Mouse (Mus musculus) ES-E14 (cell line): ENCODE measurements around the gene Clasp1. TPM values are rescaled to one million over a fixed set of nuclear protein-coding genes. Genes with fewer than 3 reads are reported as not detected.

Experiments used
- DNase-seq: peaks from one replicate; pipeline ENCODE4 v3.0.0-alpha.2; 2013; ENCODE audit warnings: low read depth, low spot score
- H3K27ac ChIP-seq: 2 replicates; pipeline ENCODE4 v1.5.1; 2012; ENCODE audit warnings: low read depth, mild to moderate bottlenecking, low read length, moderate library complexity, mixed read lengths; ENCODE audit not compliant: poor library complexity, insufficient read depth, severe bottlenecking
- H3K36me3 ChIP-seq: 2 replicates; pipeline ENCODE4 v1.6.1; 2012; ENCODE audit warnings: mild to moderate bottlenecking, low read length, moderate library complexity, mixed read lengths; ENCODE audit not compliant: control insufficient read depth, poor library complexity, insufficient read depth, severe bottlenecking
- H3K4me1 ChIP-seq, 2 experiments: fragments of 150-350 bp in 1 of 2; sonication (generic) in 1 of 2; 2 replicates each; pipeline ENCODE4 v1.6.1; 2012; ENCODE audit warnings: low read length in 2 of 2, mild to moderate bottlenecking in 1 of 2, mixed read lengths in 1 of 2; ENCODE audit not compliant: control insufficient read depth in 2 of 2, insufficient read depth in 2 of 2, poor library complexity in 1 of 2
- H3K4me3 ChIP-seq, 2 experiments: fragments of 150-350 bp in 1 of 2; sonication (generic) in 1 of 2; 2 replicates each; pipeline ENCODE4 v1.5.1; 2012; ENCODE audit warnings: low read length in 2 of 2, low read depth in 1 of 2, mild to moderate bottlenecking in 1 of 2, mixed read lengths in 1 of 2; ENCODE audit not compliant: insufficient read depth in 1 of 2, poor library complexity in 1 of 2, severe bottlenecking in 1 of 2
- H3K9ac ChIP-seq: 2 replicates; pipeline ENCODE4 v1.6.1; 2012; ENCODE audit warnings: low read depth, mild to moderate bottlenecking, low read length, mixed read lengths; ENCODE audit not compliant: poor library complexity, insufficient read depth, severe bottlenecking
- H3K9me3 ChIP-seq: fragments of 150-350 bp; sonication (generic); 2 replicates; pipeline ENCODE4 v1.6.1; 2012; ENCODE audit warnings: low read depth, mild to moderate bottlenecking, low read length; ENCODE audit not compliant: control insufficient read depth, insufficient read depth
- CHD2 ChIP-seq: IDR thresholded peaks from 2 replicates; pipeline ENCODE4 v1.6.1; 2014; ENCODE audit warnings: mild to moderate bottlenecking, low read depth, low read length, inconsistent platforms
- HCFC1 ChIP-seq: IDR thresholded peaks from 2 replicates; pipeline ENCODE4 v1.6.1; 2012; ENCODE audit warnings: low read length, inconsistent platforms, borderline replicate concordance; ENCODE audit not compliant: insufficient read depth
- MAFK ChIP-seq: IDR thresholded peaks from 2 replicates; pipeline ENCODE4 v1.6.1; 2014; ENCODE audit warnings: mild to moderate bottlenecking, low read depth, low read length, inconsistent platforms; ENCODE audit not compliant: insufficient read depth
- ZC3H11A ChIP-seq: IDR thresholded peaks from 2 replicates; pipeline ENCODE4 v1.6.1; 2012; ENCODE audit warnings: low read depth, mild to moderate bottlenecking, inconsistent platforms, low read length, borderline replicate concordance
- ZNF384 ChIP-seq: IDR thresholded peaks from 2 replicates; pipeline ENCODE4 v1.6.1; 2012; ENCODE audit warnings: low read depth, low read length, inconsistent platforms
- in situ Hi-C, 2 experiments: fragments of 600-800 bp; cut with MboI; formaldehyde crosslinking; loops; one replicate each; pipeline ENCODE4 v1.15.1; 2025; ENCODE audit warnings: low sequenced_read_pairs in 2 of 2, inconsistent platforms in 1 of 2; ENCODE audit not compliant: unreplicated experiment in 2 of 2
- total RNA-seq: library from RNA; depleted of rRNA; stranded (reverse); fragments of 300-350 nt; gene quantifications from 2 replicates; pipeline ENCODE4 v1.2.3, GENCODE M21; 2012

Clasp1 gene
- total RNA-seq, 1 experiment, result 38.9 TPM

DNA sequence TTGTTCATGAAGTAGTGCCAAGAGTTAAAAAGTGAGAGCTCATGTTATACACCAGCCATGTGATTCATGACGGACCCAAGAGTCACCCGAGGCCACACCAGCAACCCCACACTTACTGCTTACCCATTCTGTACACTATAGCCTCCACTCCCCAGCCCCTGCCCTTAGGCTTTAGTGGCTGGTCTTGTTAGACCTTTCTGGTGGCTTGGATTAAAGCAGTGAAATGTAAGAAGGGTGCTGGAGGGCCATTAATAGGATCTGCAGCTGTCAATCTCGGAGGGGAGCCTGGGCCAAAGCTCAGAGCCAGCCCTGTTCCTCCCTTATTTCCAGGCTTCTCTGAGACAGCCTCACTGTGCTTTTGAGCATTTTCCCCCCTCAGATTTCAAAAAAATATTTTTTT lies 56.1 kb downstream of the Clasp1 start:
- no peaks in the 10 kb centered on the region for H3K9me3 ChIP-seq
- no peak for DNase-seq
- in situ Hi-C loops, result no loop called here
- H3K36me3 ChIP-seq, result no peaks in the 10 kb centered on the region; the same call in 1 of the 2 replicates
- H3K9ac ChIP-seq, result no peak overlapping the region
- peaks cover 0 to 4% of the 10 kb centered on the region in 2 experiments; a peak in 1 of 4 replicates for H3K4me1 ChIP-seq
- H3K4me3 ChIP-seq, result no peak overlapping the region
- TF ChIP-seq CHD2 (no peak), HCFC1 (no peak), MAFK (no peak), ZNF384 (no peak), ZC3H11A (no peak)
- H3K27ac ChIP-seq, result no peak overlapping the region

DNA sequence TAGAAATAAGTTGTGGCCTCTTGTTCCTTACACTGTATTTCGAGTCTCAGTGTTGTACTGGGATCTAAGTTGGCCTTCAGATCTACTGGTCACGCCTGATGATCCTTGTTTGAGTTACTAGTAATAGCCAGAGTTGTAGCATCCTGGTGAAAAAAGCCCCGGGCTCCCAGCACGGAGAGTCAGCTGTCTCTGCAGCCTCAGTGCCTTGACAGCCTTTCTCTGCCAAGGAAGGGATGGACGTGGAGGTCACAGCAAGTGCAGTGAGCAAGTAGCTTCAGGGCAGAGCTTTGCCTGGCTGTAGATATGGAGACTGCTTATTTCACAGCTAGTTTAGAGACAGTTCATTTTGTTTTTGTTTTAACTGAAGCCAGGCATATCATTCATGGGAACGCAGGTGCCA lies 56.6 kb downstream of the Clasp1 start:
- H3K27ac ChIP-seq, result no peak overlapping the region
- no peak overlapping the region for H3K4me3 ChIP-seq
- no peaks in the 10 kb centered on the region; the same call in 1 of the 2 replicates for H3K36me3 ChIP-seq
- TF ChIP-seq CHD2, result no peak
- TF ChIP-seq ZC3H11A, result no peak
- TF ChIP-seq HCFC1, result no peak
- no peak for TF ChIP-seq ZNF384
- TF ChIP-seq MAFK, result no peak
- H3K9ac ChIP-seq, result no peak overlapping the region
- peaks cover 0 to 4% of the 10 kb centered on the region in 2 experiments; a peak in 1 of 4 replicates for H3K4me1 ChIP-seq
- in situ Hi-C loops, result no loop called here
- no peaks in the 10 kb centered on the region for H3K9me3 ChIP-seq
- DNase-seq, result no peak

DNA sequence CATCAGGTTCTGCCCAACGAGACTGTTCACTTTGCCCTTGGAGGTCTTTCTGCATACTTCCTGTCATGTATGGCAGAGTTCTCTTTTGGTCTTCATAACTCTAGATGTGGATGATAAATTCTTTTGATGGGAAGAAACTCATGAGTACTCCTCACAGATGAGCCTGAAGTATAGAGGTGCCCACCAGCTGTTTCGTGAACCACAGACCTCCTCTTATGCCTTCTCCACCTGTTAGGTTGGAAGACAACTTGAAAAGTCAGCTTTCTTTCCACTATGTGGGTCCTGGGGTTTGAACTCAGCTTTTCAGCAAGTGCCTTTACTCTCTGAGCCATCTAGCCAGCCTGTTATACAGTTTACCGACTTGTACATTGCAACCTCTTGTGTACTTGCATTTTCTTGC lies 57.1 kb downstream of the Clasp1 start:
- no peak for DNase-seq
- in situ Hi-C loops, result no loop called here
- Histone ChIP-seq H3K9me3 (no peaks in the 10 kb centered on the region), H3K36me3 (no peaks in the 10 kb centered on the region), H3K4me3 (no peak overlapping the region), H3K27ac (no peak overlapping the region), H3K4me1 (peaks cover 0 to 4% of the 10 kb centered on the region in 2 experiments; a peak in 1 of 4 replicates), H3K9ac (no peak overlapping the region)
- no peak for TF ChIP-seq ZC3H11A
- TF ChIP-seq ZNF384, result no peak
- no peak for TF ChIP-seq MAFK
- TF ChIP-seq CHD2, result no peak
- no peak for TF ChIP-seq HCFC1

DNA sequence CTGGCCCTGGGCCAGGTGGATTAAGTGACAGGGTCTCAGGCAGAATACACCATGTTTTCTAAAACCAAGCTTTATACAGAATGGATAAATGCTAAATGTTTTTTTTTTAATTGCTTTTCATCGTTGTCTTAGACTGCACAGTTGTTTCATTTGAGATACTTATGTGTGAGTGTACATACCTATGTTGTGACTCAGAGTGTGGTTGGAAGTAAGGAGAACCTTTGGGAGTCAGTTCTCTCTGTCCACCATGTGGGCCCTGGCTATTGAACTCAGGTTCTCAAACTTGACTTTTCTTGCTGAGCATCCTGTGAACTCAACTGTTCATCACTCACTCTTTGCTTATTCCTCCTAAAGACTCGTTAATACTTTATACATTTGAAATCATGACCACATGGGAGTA lies 58.3 kb downstream of the Clasp1 start:
- in situ Hi-C loops, result no loop called here
- Histone ChIP-seq H3K9me3 (no peaks in the 10 kb centered on the region), H3K4me3 (no peak overlapping the region), H3K27ac (no peak overlapping the region), H3K36me3 (no peaks in the 10 kb centered on the region), H3K9ac (no peak overlapping the region), H3K4me1 (peaks cover 0 to 4% of the 10 kb centered on the region in 2 experiments; a peak in 1 of 4 replicates)
- TF ChIP-seq ZC3H11A, result no peak
- TF ChIP-seq CHD2, result no peak
- TF ChIP-seq ZNF384, result no peak
- no peak for DNase-seq

DNA sequence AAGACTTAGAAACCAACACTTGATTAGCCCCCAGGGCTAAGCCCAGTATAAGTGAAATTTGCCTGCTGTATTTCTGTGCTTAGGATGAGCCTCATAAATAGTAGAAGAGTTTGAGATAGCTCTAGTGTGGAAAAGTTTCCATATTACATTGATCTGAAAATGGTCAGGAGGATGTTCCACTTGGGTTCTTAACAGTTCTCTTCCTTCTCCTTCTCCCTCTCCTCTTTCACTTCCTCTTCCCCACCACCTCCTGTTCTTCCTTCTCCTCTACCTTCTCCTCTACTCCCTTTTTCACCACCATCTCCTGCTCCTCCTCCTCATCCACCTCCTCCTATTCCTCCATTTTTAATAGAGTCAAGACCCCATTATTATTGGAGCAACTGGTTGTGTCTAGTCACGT lies 59.4 kb downstream of the Clasp1 start:
- Histone ChIP-seq H3K36me3 (no peaks in the 10 kb centered on the region), H3K27ac (no peak overlapping the region), H3K4me1 (peaks cover 0 to 4% of the 10 kb centered on the region in 2 experiments; a peak in 1 of 4 replicates), H3K9me3 (no peaks in the 10 kb centered on the region), H3K4me3 (no peak overlapping the region), H3K9ac (no peak overlapping the region)
- no peak for DNase-seq
- in situ Hi-C loops, result no loop called here
- no peak for TF ChIP-seq ZNF384
- no peak for TF ChIP-seq HCFC1
- TF ChIP-seq CHD2, result no peak
- TF ChIP-seq ZC3H11A, result no peak
- no peak for TF ChIP-seq MAFK
